Mouse (Mus musculus) right cerebral cortex, postnatal 25 days (tissue): ENCODE measurements at regions not wholly inside any gene's neighbourhood (a gene's known extent, or its start where the extent isn't known, plus 50 kb on each side); places are given as distances from the start of the nearest gene placed in this dataset.

Source experiments
- DNase-seq: peaks from one replicate; pipeline ENCODE4 v3.0.0; 2022

DNA sequence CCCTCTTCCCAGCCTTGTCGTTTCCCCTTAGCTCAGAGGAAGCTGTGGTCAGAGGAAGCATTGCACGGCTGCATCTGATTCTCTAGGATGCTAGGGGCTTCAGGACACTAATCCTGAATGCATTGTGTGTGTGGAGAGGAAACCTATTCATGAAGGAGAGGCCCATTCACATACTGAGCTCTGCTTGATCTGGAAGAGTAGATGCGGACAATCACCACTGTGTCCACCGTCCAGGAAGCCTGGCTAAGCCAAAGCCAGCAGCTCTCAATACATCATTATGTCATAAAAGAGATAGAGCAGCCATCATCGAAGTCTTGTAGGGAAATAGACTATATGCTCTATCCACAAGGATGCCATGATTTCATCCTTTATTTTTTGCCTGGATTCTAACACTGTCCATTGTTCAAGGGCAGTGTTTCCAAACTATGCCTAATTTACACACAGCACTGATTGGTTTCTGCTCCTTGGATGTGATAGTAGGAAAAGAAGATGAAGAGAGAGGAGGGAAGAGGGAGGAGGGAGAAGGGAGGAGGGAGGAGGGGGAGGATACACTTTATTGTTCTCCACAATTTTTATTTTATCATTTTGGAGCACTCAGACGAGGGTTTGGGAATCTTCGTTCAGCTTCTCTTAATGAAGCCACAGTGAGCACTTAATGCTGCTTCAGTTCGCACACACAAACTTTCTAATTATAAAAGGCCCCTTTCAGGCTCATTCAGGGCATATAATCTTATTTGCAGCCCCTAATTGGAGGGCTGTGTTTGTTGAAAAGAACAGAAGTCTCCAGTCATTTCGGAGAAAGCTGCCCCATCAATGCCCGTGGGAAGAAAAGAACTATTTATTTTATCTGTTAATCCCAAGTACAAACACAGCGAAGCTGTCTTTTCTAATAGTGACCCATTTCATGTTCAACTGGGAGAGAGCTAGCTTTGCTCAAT is 195.0 kb downstream of the Pdgfra start:
- no peak for DNase-seq

- DNase-seq = no peak
Measured at GRCm38 (mm10) chr5:75347774-75348116, 195.7 kb downstream of the Pdgfra start.

DNA sequence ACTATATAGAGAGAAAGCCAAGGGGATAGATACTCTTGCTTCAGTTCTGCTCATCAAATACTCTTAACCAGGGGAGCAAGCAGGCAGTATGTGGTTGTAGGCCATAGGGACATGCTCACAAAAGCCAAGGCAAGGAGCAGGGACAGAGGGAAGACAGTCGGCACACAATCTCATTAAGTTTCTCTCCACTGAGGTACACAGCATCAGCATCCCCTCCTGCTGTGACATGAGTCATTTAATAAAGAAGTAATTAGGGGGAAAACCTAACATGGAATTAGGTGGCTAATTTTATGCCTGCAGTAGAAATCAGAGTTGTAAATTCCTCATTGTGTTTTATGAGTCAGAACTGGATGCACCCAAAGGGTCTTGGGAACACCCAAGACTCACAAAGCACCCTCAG is 203.2 kb downstream of the Pdgfra start:
- DNase-seq = no peak

GRCm38 (mm10) chr5:75358869-75359268 is 206.8 kb downstream of the Pdgfra start:
- DNase-seq = no peak

- DNase-seq = no peak
Measured at GRCm38 (mm10) chr5:75363832-75364231, 210.9 kb upstream of the Kit start.

GRCm38 (mm10) chr5:75367282-75367681 is 207.4 kb upstream of the Kit start:
- no peak for DNase-seq

DNA sequence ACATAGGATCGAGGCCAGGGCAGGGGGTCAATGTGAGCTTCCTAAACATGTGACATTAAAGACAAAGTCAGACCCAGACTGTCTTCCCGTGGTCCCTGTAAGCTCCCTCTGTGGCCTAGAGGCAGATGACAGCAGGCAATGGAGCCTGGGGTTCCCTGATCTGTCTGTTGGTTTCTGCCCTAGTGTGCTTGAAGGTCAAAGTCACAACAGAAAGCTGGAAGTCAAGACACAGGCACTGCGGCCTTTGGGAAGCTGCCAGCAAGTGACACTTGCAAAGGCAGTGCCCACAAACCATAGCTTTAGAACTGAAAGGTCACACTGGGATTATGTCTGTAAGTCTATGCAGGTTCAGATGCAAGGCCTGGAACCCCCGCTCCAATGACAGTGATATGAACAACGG is 206.0 kb upstream of the Kit start:
- DNase-seq = no peak

- no peak for DNase-seq
Measured at GRCm38 (mm10) chr5:75372849-75373248, 201.9 kb upstream of the Kit start.

DNA sequence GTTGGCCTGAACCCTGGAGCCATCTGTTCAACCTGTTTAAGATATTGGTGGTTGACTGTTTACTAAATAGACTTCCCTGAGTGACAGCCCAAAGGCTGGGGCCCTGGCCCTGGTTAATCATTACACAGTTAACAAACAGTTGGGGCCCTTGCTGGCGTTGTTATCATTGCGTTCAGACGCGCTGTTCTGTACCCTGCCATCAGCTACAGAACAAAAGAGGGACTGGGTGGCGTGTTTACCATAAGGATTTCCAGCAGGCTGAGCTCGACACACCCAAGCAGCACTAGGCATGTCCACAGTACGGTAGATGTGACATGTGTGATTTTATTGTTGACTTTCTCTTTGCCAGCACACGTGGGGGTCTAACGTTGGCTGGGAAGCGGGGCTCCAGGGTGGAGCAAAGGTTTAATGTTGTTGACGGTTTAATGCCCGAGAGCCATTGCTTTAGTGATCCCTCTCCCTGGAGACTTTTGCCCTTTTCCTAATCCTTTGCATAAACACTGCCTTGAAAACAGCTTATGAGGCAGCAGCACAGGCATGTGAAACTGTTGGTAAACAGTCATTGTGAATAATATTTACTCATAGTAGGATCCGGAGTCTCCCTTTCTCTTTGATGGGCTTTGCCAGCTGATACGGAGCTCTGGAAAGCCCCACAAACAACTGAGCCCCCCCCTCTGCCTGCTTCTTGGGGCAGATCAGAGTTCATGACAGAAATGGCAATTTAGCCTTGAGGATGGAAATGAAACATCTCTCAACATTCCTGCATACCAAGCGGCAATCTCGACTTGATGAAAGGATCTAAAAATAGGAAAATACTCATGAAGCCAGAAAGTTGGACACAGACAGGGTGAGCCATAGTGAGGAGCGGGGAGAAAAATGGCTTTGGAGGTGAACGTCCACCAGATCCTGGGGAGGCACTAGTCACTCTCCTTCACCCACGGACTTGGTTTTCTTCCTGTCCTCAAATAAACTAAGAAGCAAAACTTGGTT is 197.1 kb upstream of the Kit start:
- DNase-seq = no peak

DNA sequence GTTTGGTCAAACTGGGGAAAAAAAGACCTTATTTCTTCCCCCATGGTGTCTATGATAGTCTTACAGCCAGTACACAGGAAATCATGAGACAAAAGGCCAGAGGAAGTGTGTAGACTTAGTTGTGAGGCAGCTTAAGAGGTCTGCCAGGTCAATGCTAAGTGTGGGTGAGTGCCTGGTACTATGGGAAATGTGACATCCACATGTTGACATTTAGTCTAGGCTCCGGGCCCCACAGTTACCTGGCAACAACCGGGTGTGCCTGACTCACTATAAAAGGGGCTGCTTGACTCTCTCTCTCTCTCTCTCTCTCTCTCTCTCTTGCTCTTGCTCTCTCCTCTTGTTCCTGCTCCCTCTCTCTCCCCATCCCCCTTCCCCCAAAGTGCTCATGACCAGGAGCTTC is 196.1 kb upstream of the Kit start:
- DNase-seq = no peak

DNA sequence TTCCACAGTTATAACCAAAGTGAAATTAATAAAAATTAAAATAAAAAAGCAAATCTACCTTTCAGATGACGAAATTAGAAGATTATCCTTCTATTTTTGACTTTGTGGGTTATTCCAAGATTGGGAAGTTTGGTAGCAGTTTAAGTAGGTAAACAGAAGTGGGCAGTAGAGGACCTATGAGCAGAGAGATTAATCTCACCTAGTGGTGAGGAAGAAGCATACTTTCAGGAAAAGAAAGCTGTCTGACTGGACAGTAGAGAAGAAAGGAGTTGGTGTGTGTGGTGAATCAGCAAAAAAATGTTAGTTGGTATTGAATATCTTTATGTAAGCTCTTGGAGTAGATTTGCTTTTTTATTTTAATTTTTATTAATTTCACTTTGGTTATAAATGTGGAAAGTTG is 194.4 kb upstream of the Kit start:
- no peak for DNase-seq

GRCm38 (mm10) chr5:75382138-75382537 is 192.6 kb upstream of the Kit start:
- no peak for DNase-seq

GRCm38 (mm10) chr5:75387886-75388454 is 186.7 kb upstream of the Kit start:
- DNase-seq = peak; percentile 34

DNA sequence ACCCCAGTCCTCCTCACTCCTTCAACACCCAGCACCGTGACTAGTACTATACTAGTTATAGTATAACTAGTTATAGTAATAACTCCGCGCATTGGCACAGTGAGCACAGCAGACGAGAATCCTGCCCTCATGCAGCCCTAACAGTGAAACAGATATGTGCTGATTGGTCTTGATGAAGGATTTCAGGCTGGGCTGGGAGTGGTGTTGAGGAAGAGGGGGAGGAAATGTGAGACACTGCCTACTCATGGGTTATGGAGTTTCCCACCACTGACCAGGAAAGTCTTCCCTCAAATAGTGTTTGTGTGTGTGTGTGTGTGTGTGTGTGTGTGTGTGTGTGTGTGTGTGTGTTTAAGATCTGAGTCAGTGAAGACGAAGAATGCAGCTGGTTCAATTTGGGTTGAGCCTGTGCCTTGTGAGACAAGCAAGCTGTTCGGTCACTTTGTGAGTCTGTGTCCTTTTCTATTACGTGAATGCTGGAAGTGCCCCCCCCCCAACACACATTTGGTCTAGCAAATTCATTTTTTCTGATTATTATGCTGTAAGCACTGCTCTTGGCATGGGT is 185.9 kb upstream of the Kit start:
- DNase-seq = no peak

DNA sequence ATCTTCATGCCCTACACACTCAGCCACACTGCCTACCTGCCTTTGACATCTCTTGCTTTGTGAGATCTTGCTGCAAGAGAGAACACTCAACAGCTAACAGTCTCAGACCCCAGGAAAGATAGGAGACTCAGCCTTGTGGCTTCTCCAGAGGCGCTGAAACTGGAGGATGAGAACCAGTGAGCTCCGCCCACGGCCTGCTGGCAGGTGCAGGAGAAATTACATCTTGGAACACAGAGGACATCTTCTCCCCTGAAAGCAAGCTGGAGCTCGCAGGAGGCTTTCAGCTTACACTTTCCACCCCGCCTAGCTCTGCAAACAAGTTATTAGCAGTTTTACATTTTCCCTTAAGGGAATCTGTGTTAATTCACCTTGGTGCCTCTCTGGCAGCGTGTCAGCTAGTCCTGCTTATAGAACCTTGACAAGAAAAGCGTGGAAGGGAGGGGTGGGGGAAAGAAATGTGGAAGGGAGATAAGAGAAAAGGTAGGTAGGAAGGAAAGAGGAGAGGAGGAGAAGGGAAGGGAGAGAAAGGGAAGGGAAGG is 185.2 kb upstream of the Kit start:
- DNase-seq = peak; percentile 58

GRCm38 (mm10) chr5:75398820-75399219 is 175.9 kb upstream of the Kit start:
- no peak for DNase-seq

- no peak for DNase-seq
Measured at GRCm38 (mm10) chr5:75401734-75402133, 173.0 kb upstream of the Kit start.

GRCm38 (mm10) chr5:75402631-75403030 is 172.1 kb upstream of the Kit start:
- DNase-seq = no peak

- no peak for DNase-seq
Measured at GRCm38 (mm10) chr5:75403531-75403930, 171.2 kb upstream of the Kit start.

- no peak for DNase-seq
Measured at GRCm38 (mm10) chr5:75404601-75405285, 170.0 kb upstream of the Kit start.

GRCm38 (mm10) chr5:75405496-75405895 is 169.2 kb upstream of the Kit start:
- DNase-seq = no peak

- DNase-seq = no peak
Measured at GRCm38 (mm10) chr5:75407686-75408085, 167.0 kb upstream of the Kit start.
